Mouse (Mus musculus) CH12.LX (cell line): ENCODE results near the gene Nppa. TPM values are rescaled to one million over a fixed set of nuclear protein-coding genes. Genes with fewer than 3 reads are reported as not detected.

ENCODE experiments used
- DNase-seq: peaks from one replicate; pipeline ENCODE4 v3.0.0-alpha.2; 2013; ENCODE audit errors: extremely low read depth
- H3K27ac ChIP-seq: 2 replicates; pipeline ENCODE4 v1.5.1; 2012; ENCODE audit warnings: low read depth, mild to moderate bottlenecking, control low read depth, moderate library complexity; ENCODE audit not compliant: insufficient read depth
- H3K27me3 ChIP-seq: replicated peaks from 2 replicates; pipeline ENCODE3; 2012; ENCODE audit warnings: inconsistent platforms
- H3K36me3 ChIP-seq, 2 experiments: replicated peaks in 1 of 2; 2 replicates each; pipeline versions ENCODE3 to v1.6.1; 2012; ENCODE audit warnings: inconsistent platforms in 1 of 2, low read length in 1 of 2, mild to moderate bottlenecking in 1 of 2, mixed read lengths in 1 of 2, moderate library complexity in 1 of 2; ENCODE audit not compliant: control insufficient read depth in 1 of 2, insufficient read depth in 1 of 2
- H3K4me1 ChIP-seq, 2 experiments: 2 replicates each; pipeline ENCODE4 v1.6.1; 2012; ENCODE audit warnings: inconsistent platforms in 1 of 2, moderate library complexity in 1 of 2; ENCODE audit not compliant: insufficient read depth in 2 of 2, control insufficient read depth in 1 of 2
- H3K4me2 ChIP-seq: 2 replicates; pipeline ENCODE4 v1.6.1; 2012; ENCODE audit warnings: low read depth, mild to moderate bottlenecking, control low read depth; ENCODE audit not compliant: poor library complexity, insufficient read depth, severe bottlenecking
- H3K4me3 ChIP-seq, 3 experiments: fragments of 150-350 bp in 1 of 3; sonication (generic) in 1 of 3; replicated peaks in 1 of 3; 2 replicates each; pipeline versions ENCODE3 to v1.5.1; 2011 to 2012; ENCODE audit warnings: low read depth in 2 of 3, low read length in 2 of 3, mild to moderate bottlenecking in 2 of 3, moderate library complexity in 2 of 3, control low read depth in 1 of 3, improper control_type of control experiment in 1 of 3, inconsistent platforms in 1 of 3, mixed read lengths in 1 of 3; ENCODE audit not compliant: poor library complexity in 1 of 3
- H3K79me2 ChIP-seq: replicated peaks from 2 replicates; pipeline ENCODE4 v1.6.1; 2012; ENCODE audit warnings: mild to moderate bottlenecking, moderate library complexity; ENCODE audit not compliant: control insufficient read depth, poor library complexity, insufficient read depth, severe bottlenecking; ENCODE audit errors: extremely low read depth
- H3K9ac ChIP-seq: 2 replicates; pipeline ENCODE4 v1.6.1; 2012; ENCODE audit warnings: low read depth, mild to moderate bottlenecking, control low read depth, moderate library complexity; ENCODE audit not compliant: insufficient read depth
- H3K9me3 ChIP-seq: replicated peaks from 2 replicates; pipeline ENCODE3; 2012; ENCODE audit warnings: low read length, inconsistent platforms, mixed read lengths
- BHLHE40 ChIP-seq: IDR thresholded peaks from 2 replicates; pipeline ENCODE4 v1.6.1; 2011; ENCODE audit warnings: mild to moderate bottlenecking, low read depth, low read length, improper control_type of control experiment
- CHD1 ChIP-seq: IDR thresholded peaks from 2 replicates; pipeline ENCODE4 v1.6.1; 2012; ENCODE audit warnings: low read depth, low read length, improper control_type of control experiment, inconsistent platforms
- CHD2 ChIP-seq: IDR thresholded peaks from 2 replicates; pipeline ENCODE4 v1.6.1; 2011; ENCODE audit warnings: low read length, improper control_type of control experiment
- CTCF ChIP-seq, 2 experiments: IDR thresholded peaks in 1 of 2; conservative IDR thresholded peaks in 1 of 2; 2 replicates each; pipeline ENCODE4 v1.5.1; 2011 to 2012; ENCODE audit warnings: low read depth in 2 of 2, low read length in 2 of 2, improper control_type of control experiment in 1 of 2, inconsistent platforms in 1 of 2, mild to moderate bottlenecking in 1 of 2, moderate library complexity in 1 of 2
- ELF1 ChIP-seq: IDR thresholded peaks from 2 replicates; pipeline ENCODE4 v1.6.1; 2014; ENCODE audit warnings: low read depth, mild to moderate bottlenecking, inconsistent platforms, low read length, improper control_type of control experiment
- GABPA ChIP-seq: IDR thresholded peaks from 2 replicates; pipeline ENCODE4 v1.6.1; 2012; ENCODE audit warnings: low read depth, low read length, improper control_type of control experiment, inconsistent platforms; ENCODE audit not compliant: insufficient replicate concordance
- IRF4 ChIP-seq: IDR thresholded peaks from 2 replicates; pipeline ENCODE4 v1.6.1; 2014; ENCODE audit warnings: low read depth, mild to moderate bottlenecking, inconsistent platforms, low read length, improper control_type of control experiment
- JUN ChIP-seq: IDR thresholded peaks from 2 replicates; pipeline ENCODE4 v1.6.1; 2011; ENCODE audit warnings: low read depth, mild to moderate bottlenecking, low read length, improper control_type of control experiment, moderate library complexity; ENCODE audit not compliant: insufficient read depth
- JUND ChIP-seq: conservative IDR thresholded peaks from 2 replicates; pipeline ENCODE4 v1.6.1; 2011; ENCODE audit warnings: low read depth, low read length, improper control_type of control experiment
- KAT2A ChIP-seq: IDR thresholded peaks from 2 replicates; pipeline ENCODE4 v1.6.1; 2012; ENCODE audit warnings: low read length, improper control_type of control experiment, inconsistent platforms; ENCODE audit not compliant: insufficient replicate concordance
- MAX ChIP-seq: IDR thresholded peaks from 2 replicates; pipeline ENCODE4 v1.6.1; 2011; ENCODE audit warnings: low read length, improper control_type of control experiment
- MAZ ChIP-seq: IDR thresholded peaks from 2 replicates; pipeline ENCODE4 v1.6.1; 2012; ENCODE audit warnings: low read depth, mild to moderate bottlenecking, inconsistent platforms, low read length, improper control_type of control experiment, moderate library complexity
- MXI1 ChIP-seq: IDR thresholded peaks from 2 replicates; pipeline ENCODE4 v1.6.1; 2011; ENCODE audit warnings: mild to moderate bottlenecking, low read depth, low read length, improper control_type of control experiment
- MYC ChIP-seq: IDR thresholded peaks from 2 replicates; pipeline ENCODE4 v1.6.1; 2011; ENCODE audit warnings: low read depth, mild to moderate bottlenecking, improper control_type of control experiment, low read length
- NELFE ChIP-seq: IDR thresholded peaks from 2 replicates; pipeline ENCODE4 v1.6.1; 2011; ENCODE audit warnings: low read depth, low read length, improper control_type of control experiment
- NRF1 ChIP-seq: IDR thresholded peaks from 2 replicates; pipeline ENCODE4 v1.6.1; 2014; ENCODE audit warnings: low read depth, mild to moderate bottlenecking, inconsistent platforms, low read length, improper control_type of control experiment, moderate library complexity
- PAX5 ChIP-seq: IDR thresholded peaks from 2 replicates; pipeline ENCODE4 v1.6.1; 2012; ENCODE audit warnings: low read length, inconsistent platforms, mixed read lengths
- POLR2AphosphoS2 ChIP-seq: IDR thresholded peaks from 2 replicates; pipeline ENCODE4 v1.6.1; 2011; ENCODE audit warnings: low read depth, low read length, improper control_type of control experiment
- SIN3A ChIP-seq: IDR thresholded peaks from 2 replicates; pipeline ENCODE4 v1.6.1; 2012; ENCODE audit warnings: low read length, improper control_type of control experiment, inconsistent platforms
- USF1 ChIP-seq: IDR thresholded peaks from 2 replicates; pipeline ENCODE4 v1.6.1; 2014; ENCODE audit warnings: low read depth, mild to moderate bottlenecking, inconsistent platforms, low read length, improper control_type of control experiment
- USF2 ChIP-seq: conservative IDR thresholded peaks from 2 replicates; pipeline ENCODE4 v1.6.1; 2011; ENCODE audit warnings: low read depth, low read length, improper control_type of control experiment
- ZKSCAN1 ChIP-seq: IDR thresholded peaks from 2 replicates; pipeline ENCODE4 v1.6.1; 2012; ENCODE audit warnings: low read depth, inconsistent platforms, low read length, improper control_type of control experiment, borderline replicate concordance
- ZNF384 ChIP-seq: IDR thresholded peaks from 2 replicates; pipeline ENCODE4 v1.6.1; 2012; ENCODE audit warnings: low read depth, low read length, improper control_type of control experiment, inconsistent platforms
- dilution Hi-C: fragments of 300-500 bp; cut with MboI; formaldehyde crosslinking; loops from 2 replicates; pipeline ENCODE4 v1.14.3; 2020; ENCODE audit warnings: low sequenced_read_pairs; ENCODE audit not compliant: extremely low pct_unique_long_range_greater_than_20kb, extremely low pct_ligation_motif_present
- in situ Hi-C: fragments of 300-500 bp; cut with MboI; formaldehyde crosslinking; loops from 3 replicates; pipeline ENCODE4 v1.14.3; 2019; ENCODE audit warnings: low sequenced_read_pairs, low pct_ligation_motif_present, low pct_unique_long_range_greater_than_20kb, mixed read lengths
- polyA plus RNA-seq: library from polyadenylated mRNA; unstranded; fragments of >175 nt; gene quantifications from 2 replicates; pipeline ENCODE4 v1.2.1, GENCODE M21; 2012; ENCODE audit warnings: low read depth; ENCODE audit not compliant: insufficient read length
- total RNA-seq, 2 experiments: library from RNA; depleted of rRNA; stranded (reverse); fragments of 300-350 nt in 1 of 2; fragments of >200 nt in 1 of 2; gene quantifications; 2 replicates each; pipeline ENCODE4 v1.2.3; 2012 to 2014

The Nppa gene
- total and polyA plus RNA-seq, 3 experiments: not detected

- H3K4me1 ChIP-seq: peaks cover 9 to 57% of the 10 kb centered on the region in 2 experiments
- H3K4me2 ChIP-seq: no peak overlapping the region
- 0 out of 2 replicates have a peak, but pooled peaks cover 9% of the 10 kb centered on the region for H3K79me2 ChIP-seq
- no peak overlapping the region for H3K4me3 ChIP-seq
- H3K9me3 ChIP-seq: no peaks in the 10 kb centered on the region
- H3K27me3 ChIP-seq: no peaks in the 10 kb centered on the region
- H3K36me3 ChIP-seq: peaks cover 6 to 25% of the 10 kb centered on the region in 2 experiments
- TF ChIP-seq IRF4: no peak
- TF ChIP-seq MAZ: no peak
- no peak for TF ChIP-seq CHD2
- TF ChIP-seq CHD1: no peak
- dilution Hi-C loops: no loop called here
- no peak overlapping the region for H3K9ac ChIP-seq
- no peak for DNase-seq
- no peak overlapping the region for H3K27ac ChIP-seq
- in situ Hi-C loops: no loop called here
These were observed 34.9 kb downstream of the Nppa start for GRCm38 (mm10) chr4:148035440-148035839.

GRCm38 (mm10) chr4:148038079-148038599 lies 37.6 kb downstream of the Nppa start:
- no peak for DNase-seq
- peaks cover 17 to 38% of the 10 kb centered on the region in 2 experiments for H3K36me3 ChIP-seq
- H3K4me3 ChIP-seq: peak overlapping the region; percentile 68 to 90 (median 84)
- H3K27ac ChIP-seq: peak overlapping the region; percentile 87
- in situ Hi-C loops (no loop called here), dilution Hi-C loops (no loop called here)
- no peak for TF ChIP-seq CTCF (conservative IDR thresholded peaks at IDR 0.05 in 1 of 2, IDR thresholded peaks at IDR 0.05 in 1 of 2; ENCODE audit: low read depth in 2 of 2, low read length in 2 of 2)
- TF ChIP-seq NELFE: peak; percentile 81
- TF ChIP-seq CHD1: 0 out of 2 replicates have a peak, but pooled peaks have one; percentile 56
- TF ChIP-seq KAT2A: 0 out of 2 replicates have a peak, but pooled peaks have one; percentile 22
- no peak; the same call in 1 of the 2 replicates for TF ChIP-seq MAX
- no peak for TF ChIP-seq JUND
- peak; percentile 50; the same call in 1 of the 2 replicates for TF ChIP-seq MYC
- H3K27me3 ChIP-seq: no peaks in the 10 kb centered on the region
- H3K4me1 ChIP-seq: peaks cover 12 to 59% of the 10 kb centered on the region in 2 experiments
- peak overlapping the region; percentile 62 for H3K4me2 ChIP-seq
- H3K9ac ChIP-seq: peak overlapping the region; percentile 53
- H3K9me3 ChIP-seq: no peaks in the 10 kb centered on the region
- H3K79me2 ChIP-seq: 0 out of 2 replicates have a peak, but pooled peaks cover 6% of the 10 kb centered on the region

- peaks cover 12 to 56% of the 10 kb centered on the region in 2 experiments for H3K4me1 ChIP-seq
- no peaks in the 10 kb centered on the region for H3K9me3 ChIP-seq
- H3K4me2 ChIP-seq: peak within 1 kb of the TSS; percentile 62
- 0 out of 2 replicates have a peak, but pooled peaks cover 6% of the 10 kb centered on the region for H3K79me2 ChIP-seq
- H3K9ac ChIP-seq: peak within 1 kb of the TSS; percentile 90
- no peaks in the 10 kb centered on the region for H3K27me3 ChIP-seq
- in situ Hi-C loops: no loop called here
- H3K27ac ChIP-seq: peak within 1 kb of the TSS; percentile 87
- DNase-seq: peak; percentile 98
- H3K4me3 ChIP-seq: peak within 1 kb of the TSS; percentile 84 to 90 (median 87)
- peaks cover 21 to 40% of the 10 kb centered on the region in 2 experiments for H3K36me3 ChIP-seq
- dilution Hi-C loops: no loop called here
- peak; percentile 98 for TF ChIP-seq MAX
- TF ChIP-seq MAZ: peak; percentile 84
- TF ChIP-seq SIN3A: no peak; the same call in 1 of the 2 replicates
- TF ChIP-seq ZNF384: no peak
- no peak for TF ChIP-seq ZKSCAN1
- peak; percentile 87 for TF ChIP-seq ELF1
- no peak for TF ChIP-seq JUN
- no peak for TF ChIP-seq MYC
- peak; percentile 64; the same call in 1 of the 2 replicates for TF ChIP-seq POLR2AphosphoS2
- TF ChIP-seq MXI1: peak; percentile 93
- TF ChIP-seq GABPA: no peak
- peak; percentile 99 for TF ChIP-seq USF1
- TF ChIP-seq USF2: peak; percentile 99
- TF ChIP-seq CHD1: no peak
- no peak for TF ChIP-seq JUND
- peak; percentile 99 for TF ChIP-seq BHLHE40
- peak; percentile 60 for TF ChIP-seq NRF1
- TF ChIP-seq PAX5: no peak
These were observed 38.2 kb downstream of the Nppa start, which contains the start of the genes Clcn6 and Mthfr for GRCm38 (mm10) chr4:148038600-148039253. Gene Clcn6 (minus strand): TSS chr4:148038821. Gene Mthfr (plus strand): TSS chr4:148039077.
